Mouse (Mus musculus) layer of hippocampus, postnatal 14 days (tissue): ENCODE measurements around the gene Slc16a8. TPM values are rescaled to one million over a fixed set of nuclear protein-coding genes. Genes with fewer than 3 reads are reported as not detected.
"Not testable (repeated sequence)": the region's sequence is repeated elsewhere in the genome, so short reads cannot be mapped to it uniquely, and the experiment has no call there.

ENCODE experiments used
- DNase-seq, 2 experiments: peaks; one replicate each; pipeline ENCODE4 v3.0.0; 2021 to 2022; ENCODE audit warnings: low spot score in 2 of 2, mixed read lengths in 1 of 2
- total RNA-seq, 2 experiments: library from RNA; stranded (reverse); gene quantifications; 2 replicates each; pipeline ENCODE4 v1.2.3; 2021

The Slc16a8 gene
- total RNA-seq, 2 experiments from 2014 or later = 0.21 to 1.0 TPM

DNA sequence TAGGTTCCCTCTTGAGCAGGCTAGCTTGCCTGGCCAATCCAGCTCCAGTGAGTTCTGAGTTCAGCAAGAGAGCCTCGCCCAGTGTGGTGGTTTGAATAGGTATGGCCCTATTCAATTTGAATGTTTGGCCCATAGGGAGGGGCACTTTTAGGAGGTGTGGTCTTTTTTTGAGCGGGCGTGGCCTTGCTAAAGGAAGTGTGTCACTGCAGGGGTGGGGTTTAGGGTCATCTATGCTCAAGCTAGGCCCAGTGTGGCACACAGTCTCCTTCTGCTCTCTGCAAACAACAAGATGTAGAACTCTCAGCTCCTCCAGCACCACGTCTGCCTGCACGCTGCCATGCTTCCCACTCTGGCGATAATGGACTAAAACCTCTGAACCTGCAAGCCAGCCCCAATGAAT, 9.2 kb upstream of the Slc16a8 start:
- DNase-seq = no peak

DNA sequence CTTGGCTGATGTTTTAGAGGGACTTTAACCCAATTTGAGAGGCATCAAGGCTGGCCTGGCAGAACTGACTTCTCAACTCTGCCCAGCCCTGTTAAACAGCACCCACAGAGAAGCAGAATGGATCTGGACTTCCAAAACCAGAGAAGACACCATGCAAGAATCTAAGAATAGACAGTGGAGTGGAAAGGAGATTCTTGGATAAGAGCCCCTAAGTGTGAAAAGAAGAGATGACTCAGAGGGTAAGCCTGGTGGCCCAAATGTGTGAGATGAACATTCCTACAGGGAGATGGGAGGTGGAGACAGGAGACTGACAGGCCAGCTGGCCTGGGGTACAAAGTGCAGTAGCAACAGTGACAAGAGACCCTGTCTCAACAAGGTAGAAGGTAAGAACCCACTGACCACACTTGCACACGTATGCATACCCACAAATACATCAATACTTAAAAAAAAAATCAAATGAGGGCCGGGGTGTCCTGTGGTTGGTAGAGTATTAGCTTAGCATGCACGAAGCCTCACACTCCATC, 8.3 kb upstream of the Slc16a8 start:
- DNase-seq = no peak

DNA sequence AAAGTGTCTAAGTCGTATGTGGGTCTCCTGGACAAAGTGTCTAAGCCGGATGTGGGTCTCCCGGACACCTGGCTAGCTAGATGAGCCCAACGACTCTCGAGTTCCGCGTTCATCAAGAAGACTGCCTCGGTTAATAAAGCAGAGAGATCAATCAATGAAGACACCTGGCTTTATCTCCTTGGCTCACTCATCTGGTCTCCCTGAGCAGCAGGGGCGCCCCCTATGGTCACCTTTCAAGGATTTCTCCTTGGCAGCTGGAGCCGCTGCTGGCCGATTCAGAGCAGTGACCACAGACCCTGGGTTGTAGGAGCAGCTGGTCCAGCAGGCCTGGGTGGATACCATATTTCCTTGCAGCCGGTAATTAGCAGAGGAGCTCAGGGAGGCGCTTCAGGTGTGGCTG, 7.8 kb upstream of the Slc16a8 start:
- no peak for DNase-seq

DNA sequence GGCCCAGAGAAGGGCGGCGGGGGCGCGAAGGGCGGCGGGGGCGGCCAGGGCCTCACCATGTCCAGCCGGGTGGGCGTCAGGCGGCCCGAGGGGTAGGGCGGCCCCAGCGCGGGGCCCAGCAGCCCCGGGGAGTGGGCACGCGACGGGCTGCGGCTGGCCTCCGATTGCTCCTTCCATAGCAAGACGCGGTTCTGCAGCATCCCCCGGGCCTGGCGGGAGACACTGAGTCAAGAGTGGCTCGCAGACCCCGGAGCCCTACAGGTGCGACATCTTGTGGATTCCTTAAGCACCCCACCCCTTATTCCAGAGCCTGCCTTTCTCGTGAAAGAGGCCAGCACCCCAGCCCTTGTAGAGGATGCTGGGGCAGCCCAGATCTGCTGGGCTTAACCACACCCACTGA, 7.2 kb upstream of the Slc16a8 start:
- DNase-seq = no peak

DNA sequence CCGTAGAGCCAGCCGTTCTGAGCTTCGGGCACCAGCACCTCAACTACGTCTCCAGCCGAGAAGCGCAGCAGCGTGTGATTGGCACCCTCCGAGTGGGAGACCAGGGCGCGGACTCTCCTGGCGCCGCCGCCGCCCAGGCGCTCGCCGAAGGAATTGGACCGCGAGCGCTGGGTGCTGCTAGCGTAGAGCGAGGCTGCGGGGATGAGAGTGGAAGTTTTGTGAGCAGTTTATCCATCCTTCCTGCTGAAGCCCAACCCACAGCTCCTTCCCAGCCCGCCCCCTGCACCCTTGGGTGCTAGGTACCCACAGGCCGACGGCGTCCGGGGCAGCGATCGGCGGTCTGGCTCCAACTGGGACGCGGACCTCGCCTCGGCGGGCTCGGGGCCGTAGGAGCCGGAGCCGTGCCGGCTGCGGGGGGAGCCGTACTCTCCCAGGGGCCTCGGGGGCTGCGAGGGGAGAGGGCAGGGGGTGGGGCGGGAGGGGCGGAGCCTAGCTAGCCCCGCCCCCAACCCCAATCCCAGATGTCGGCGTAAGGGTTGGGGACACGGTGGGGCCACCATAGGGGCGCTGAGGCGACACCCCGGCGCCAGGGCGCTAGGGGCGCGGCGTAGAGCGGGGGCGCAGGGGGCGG, 6.6 kb upstream of the Slc16a8 start:
- DNase-seq = peak; percentile 35 to 42

DNA sequence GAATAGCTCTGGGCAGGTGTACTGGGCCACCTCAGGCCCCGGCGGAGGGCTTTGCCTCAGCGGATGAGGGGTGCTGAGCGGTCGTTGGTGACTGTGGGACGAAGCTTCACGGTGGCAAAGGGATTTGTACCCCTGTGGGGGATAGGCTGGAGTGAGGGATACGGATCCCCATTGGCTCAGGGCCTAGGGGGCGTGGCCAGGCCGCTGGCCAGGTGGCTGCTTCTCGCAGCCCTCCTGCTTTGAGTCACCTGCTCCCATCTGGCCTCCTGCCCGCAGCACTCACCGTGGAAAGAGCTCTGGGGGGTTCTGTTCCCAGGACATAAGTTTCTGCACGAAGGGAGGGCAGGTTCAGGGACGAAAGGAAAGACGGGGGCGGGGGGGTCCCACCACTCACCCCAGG, 4.0 kb upstream of the Slc16a8 start:
- DNase-seq = no peak

DNA sequence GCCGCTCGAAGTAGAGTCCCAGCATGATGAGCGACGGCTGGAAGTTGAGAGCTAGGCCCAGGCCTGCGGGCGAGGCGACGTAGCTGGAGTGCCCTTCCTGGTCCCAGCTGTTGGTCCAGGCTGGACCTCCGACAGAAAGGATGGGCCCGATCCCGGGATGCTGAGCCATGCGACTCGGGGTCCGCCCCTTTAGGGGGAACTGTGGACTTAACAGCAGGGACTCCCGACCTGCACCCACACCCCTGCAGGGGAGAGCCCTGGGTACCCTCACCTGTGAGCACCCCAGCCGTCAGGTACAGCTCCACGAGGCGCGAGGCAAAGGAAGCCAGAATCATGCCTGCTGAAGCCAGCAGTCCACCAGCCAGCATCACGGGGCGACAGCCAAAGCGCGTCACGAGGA, 2.0 kb downstream of the Slc16a8 start:
- no peak for DNase-seq

DNA sequence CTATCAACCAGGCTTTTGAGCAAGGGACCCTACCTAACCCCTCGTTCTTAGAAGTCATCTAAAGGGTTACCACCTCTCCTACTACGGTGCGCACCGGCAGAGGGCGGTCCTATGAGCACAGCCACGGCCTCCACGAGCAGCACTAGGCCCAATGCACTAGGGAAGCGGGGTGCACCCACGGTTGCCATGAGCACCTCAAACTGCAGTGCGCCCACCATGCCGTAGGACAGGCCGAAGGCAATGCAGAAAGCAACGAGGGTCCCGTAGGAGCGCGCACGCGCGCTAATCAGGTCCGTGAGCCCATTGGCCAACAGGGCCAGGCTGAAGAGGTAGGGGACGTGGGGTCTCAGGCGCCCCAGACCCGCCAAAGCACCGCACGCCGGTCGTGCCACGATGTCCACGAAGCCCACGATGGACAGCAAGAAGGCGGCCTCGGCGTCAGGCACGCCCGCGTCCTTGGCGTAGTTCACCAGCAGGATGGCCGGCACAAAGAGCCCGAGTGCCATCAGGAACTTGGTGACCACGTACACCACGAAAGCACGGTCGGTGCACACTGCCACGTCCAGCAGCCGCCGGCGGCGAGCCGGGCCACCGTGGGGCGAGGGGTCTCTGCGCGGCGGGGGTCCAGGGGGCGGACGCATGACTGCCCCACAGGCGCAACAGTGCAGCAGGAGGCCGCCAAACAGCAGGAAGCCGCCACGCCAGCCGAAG, 2.6 kb downstream of the Slc16a8 start:
- peak; percentile 32 to 37 for DNase-seq

DNA sequence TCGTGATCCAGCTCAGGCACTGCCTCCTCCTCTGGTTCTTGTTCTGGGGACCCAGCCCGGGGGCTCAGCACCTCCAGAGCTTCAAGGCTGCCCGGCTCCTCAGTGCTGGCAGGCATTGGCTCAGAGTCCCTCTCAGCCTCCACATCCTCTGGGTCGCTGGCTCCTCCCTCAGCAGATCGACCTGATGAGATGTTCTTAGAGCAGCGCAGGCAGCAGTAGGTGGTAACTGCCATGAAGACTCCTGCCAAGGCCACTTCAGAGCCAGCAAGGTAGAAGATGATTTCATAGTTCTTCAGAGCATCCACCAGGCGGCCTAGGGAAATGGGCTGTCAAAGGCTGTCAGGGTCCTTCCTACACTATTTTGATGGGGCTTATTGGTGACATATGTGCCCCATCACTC, 3.4 kb downstream of the Slc16a8 start:
- DNase-seq = no peak

DNA sequence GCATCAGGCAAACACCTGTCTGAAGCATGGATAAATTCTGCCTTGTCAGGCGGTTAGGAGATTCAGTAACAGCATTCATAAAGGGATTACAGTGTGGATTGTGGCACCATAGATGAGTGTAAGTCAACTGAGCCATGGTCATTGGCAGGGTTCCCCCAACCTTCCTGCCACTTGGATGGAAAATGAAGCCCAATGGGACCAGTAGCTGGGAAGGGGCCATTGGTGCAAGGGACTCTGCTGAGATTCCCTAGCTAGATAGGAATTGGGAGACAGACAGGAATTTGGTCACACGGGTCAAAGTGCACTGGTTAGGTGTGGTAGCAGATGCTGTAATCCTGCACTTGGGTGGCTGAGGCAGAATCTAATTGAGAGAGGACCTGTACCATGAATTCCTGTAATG, 4.3 kb downstream of the Slc16a8 start:
- DNase-seq = no peak

DNA sequence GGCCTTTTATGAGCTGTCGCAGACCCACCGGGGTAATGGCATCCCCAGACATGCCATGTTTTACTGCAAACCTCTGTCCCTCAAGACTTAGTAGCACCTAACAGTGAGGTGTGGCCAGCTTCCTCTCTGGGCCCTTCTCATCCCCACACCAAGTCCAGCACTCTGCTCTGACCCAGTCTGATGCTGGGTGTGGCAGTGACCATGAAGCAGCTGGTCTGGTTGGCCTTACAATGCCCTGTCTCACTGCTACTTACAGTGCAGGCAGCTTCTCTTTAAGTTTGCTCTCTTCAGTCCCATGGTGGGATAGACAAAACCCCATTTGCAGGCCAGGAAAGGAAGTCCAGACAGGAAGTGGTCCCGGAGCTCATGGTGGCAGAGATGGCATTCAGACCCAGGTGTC, 9.2 kb downstream of the Slc16a8 start:
- DNase-seq = no peak

DNA sequence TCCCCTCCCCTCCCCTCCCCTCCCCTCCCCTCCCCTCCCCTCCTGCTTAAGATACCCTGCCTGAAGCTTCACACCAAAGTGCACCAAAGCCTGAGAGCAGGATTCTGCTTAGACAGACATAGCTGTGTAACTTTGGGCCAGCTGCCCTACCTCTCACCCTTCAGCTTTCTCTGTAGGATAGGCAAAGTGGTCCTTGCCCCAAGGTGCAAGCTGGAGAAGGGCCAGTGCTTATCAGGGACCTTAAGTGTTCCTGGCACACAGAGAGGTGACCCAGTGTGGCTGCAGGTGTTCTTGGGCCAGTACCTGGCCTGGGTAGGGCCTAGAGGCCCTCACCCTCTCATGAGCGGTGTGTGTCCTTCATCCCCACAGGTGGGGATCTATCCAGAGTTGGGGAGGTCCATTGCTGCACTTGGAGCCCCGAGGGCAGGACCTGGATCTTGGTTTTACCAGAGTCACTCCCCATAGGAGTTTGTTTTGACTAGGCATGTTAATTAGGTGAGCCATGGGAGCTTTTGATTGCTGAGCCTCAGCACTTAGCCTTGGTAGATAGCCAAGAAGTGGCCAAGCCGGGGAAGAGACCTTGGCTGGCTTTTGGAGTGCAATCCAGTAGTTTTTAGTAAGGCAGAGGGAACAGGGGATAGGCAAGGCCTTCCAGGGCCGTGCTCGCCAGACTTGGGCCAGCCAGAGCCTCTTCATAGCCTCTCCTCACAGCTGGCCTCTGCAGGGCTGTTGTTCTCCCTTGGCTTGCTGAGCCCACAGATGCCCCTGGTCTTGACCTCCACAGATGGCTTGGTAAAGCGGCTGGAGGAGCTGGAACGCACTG, 10.3 kb downstream of the Slc16a8 start:
- no peak for DNase-seq

DNA sequence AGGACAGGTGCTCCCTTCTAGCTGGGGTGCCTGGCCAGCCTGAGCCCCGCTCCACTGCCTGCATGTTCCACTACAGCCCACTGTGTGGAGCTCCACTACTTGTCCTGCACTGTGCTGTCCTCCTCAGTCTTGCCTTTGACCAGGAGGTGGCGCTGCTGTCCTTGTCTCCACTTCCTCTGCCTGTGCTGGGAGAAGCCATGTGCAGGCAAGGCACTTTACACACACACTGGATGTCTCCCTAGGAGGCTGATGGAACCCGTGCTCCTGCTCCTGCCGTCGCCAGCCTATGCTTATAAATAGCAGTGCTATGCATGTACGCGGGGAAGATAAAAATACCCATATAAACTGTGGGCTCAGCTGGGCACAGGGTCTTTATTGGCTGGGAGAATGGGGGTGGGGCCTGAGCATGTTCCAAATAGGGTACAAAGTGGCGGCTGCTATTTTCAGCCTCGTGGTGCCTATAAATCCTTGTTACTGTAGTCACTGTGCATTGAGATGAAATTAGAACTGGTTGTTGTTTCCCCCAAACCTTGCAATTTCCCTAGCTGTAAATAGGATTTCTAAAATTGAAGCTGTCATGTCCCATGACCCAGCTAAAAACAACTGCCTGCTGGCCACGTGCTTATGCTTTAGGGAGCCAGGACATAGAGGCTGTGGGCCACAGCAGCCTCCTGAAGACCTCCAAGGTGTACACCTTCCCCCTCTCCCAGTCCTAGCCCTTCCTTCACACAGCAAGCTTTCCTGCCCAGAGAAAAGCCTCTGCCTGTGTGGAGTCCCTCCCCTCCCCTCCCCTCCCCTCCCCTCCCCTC, 11.1 kb downstream of the Slc16a8 start:
- peak; percentile 99 for DNase-seq

DNA sequence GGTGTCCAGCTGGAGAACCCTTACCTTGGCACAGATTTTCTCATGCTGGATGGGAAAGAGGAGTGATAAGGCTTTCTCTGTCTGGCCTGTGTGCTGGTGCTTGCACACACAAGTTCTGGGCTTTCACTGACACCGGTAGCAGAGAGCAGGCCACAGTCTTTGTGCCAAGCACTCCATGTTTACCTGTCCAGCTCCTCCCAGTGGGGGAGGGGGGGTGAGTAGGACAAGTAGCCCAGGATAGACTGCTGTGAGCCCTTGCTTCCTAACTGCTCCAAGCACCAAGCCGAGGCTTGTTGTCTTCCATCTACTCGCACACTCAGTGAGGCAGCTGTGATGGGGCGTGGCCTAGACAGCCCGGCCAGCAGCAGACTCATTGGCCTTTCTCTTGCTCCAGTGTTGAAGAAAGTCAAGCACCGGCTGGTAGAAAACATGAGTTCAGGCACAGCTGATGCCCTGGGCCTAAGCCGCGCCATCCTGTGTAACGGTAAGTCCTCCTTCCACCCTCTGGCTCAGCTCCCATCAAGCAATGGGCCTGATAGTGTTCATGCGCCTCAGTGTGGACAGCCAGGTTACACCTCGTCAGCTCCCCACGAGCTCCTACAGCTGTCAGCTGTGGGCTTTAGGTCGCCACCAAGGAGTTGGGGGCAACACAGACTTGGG, 11.9 kb downstream of the Slc16a8 start:
- no peak for DNase-seq

DNA sequence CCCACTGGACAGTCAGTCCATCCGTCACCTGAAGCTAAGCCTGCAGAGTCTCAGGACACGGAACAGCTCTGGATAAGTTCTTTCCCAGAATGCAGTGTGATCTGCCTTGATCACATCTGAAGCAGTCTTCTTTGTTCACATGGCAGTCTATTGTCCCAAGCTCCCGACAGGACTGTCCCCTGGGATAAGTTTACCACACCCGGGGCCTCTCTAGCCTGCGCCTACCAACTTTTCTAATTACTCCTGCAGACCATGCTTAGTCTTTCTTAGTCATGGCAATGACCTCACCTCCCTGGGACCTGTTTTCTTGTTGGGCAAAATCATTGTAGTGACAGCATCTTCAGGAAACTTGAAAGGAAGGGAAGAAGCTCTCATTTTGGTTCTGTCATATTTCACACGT, 16.5 kb downstream of the Slc16a8 start:
- DNase-seq = no peak

DNA sequence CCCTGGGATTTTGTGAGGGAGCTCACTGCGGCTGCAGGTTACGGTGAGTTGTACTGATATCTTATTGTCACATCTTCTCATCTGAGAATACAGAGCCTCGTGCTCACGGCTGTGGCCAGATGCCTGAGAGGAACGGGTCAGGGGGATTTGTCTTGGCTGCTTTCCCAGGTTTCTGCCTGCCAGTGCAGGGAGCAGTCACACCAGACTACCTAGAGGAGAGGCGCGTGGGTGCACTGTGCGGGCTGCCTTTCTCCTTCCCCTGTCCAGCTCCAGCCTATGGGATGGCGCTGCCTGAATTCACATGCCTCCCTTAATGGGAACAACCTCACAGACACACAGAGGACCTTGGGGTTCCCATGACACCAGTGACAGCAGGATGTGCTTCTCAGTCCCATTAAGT, 19.3 kb downstream of the Slc16a8 start:
- no peak for DNase-seq

DNA sequence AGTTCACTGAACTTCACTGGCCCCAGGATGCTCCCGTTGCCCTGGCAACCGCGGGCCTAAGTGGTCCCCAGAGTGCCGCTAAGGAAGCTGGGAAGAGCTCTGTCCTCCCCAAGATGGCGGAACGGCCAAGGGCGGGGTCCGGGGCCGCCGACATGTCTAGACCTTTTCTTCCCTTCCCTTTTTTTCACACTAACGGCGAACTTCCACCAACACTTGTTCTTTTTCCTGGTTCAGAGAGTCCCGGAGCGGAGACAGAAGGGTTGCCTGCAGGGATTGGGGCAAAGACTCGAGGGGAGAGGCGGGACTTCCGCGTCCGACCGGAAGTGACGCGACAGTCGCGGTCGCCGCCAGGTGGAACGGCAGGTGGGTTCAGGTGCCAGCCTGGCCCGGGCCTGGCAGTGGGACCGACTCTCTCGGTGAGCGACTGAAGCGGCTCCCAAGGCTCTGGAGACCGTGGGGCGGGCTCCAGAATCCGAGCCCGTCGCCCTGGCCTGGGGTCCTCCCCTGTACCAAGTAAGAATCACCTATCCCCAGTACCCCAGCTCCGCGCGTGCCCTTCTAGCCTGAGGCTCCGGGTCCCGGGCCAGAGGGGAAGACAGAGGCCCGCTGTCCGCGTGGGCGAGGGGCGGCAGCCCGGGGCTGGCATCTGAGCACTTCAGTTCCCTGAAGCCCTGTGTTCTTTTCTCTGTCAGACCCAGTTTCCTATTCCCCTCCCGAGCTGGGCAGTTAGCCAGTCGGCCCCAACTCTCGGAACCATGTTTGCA, 25.3 kb downstream of the Slc16a8 start, which contains the start of the genes Pick1 and Gm49486:
Pick1 (plus strand) TSS at position 116 of the 764 bp plus-strand sequence.
Gm49486 (plus strand) TSS at position 334 of the 764 bp plus-strand sequence.
- DNase-seq = peak; percentile 86 to 90

DNA sequence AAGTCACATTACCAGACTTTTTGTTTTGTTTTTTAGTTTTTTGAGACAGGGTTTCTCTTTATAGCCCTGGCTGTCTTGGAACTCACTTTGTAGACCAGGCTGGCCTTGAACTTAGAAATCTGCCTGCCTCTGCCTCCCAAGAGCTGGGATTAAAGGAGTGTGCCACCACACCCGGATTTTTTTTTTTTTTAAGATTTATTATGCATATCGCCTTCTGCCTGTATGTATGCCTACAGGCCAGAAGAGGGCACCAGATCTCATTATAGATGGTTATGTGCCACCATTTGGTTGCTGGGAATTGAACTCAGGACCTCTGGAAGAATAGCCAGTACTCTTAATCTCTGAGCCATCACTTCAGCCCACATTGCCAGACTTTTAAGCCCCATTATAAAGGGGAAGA, 28.8 kb downstream of the Slc16a8 start:
- DNase-seq = not testable (repeated sequence)

DNA sequence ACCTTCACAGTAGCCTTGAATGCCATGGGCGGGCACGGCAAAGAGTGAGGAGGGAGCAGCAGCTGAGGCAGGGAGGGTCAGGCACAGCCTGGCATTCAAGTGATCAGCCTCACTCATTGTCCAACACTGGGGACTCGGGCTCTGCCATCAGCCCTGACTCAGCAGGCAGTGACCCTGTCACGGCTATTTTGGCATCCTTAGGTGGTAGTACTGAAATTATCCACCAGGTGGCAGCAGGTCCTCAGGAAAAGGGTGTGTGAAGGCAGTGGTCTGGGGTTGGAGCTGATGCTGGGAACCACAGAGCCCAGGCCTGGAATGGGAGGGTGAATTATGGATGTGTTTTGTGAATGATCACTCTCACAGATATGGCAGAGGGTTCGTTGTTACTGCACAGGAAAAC, 29.9 kb downstream of the Slc16a8 start:
- DNase-seq = peak; percentile 82 to 87

DNA sequence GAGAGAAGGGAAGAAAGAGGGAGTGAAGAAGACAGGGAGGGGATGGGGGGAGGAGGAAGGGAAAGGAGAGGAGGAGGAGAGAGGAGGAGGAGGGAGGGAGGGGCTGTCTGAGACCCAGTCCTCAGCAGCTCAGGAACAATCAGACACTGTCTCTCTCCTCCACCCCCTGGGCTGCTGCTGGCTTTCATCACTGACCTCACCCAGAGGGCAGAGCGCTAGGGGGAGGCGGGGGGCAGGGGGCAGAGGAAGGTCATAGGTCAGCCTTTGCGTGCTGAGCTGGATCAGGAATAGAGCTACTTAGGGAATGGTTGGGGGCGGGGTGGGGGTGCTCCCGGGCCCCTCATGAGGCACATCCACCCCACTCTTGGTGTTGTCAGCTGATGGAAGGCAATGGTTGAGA, 30.9 kb downstream of the Slc16a8 start:
- DNase-seq = no peak
